Mouse (Mus musculus): ENCODE data around the gene Macrod2. TPM values are rescaled to one million over a fixed set of nuclear protein-coding genes. Genes with fewer than 3 reads are reported as not detected.
A peak's percentile ranks its signal among the peaks of the same experiment; 100 is the strongest.

Gene Macrod2
- polyA plus RNA-seq, 1 experiment from 2014 or later: 28.7 TPM

GRCm38 (mm10) chr2:141870930-141871329, 1475.8 kb downstream of the Macrod2 start:
- 0 out of 2 replicates have a peak, but pooled peaks cover 7% of the 10 kb centered on the region for H3K4me1 ChIP-seq (ENCODE audit: insufficient read depth, low read length)
- peak; percentile 54; the same call in 1 of the 2 replicates for ATAC-seq (ENCODE audit: low FRiP score, low TSS enrichment)
- H3K4me3 ChIP-seq (ENCODE audit: low read length): no peak overlapping the region
- no peaks in the 10 kb centered on the region for H3K36me3 ChIP-seq (ENCODE audit: insufficient read depth, low read length)
- H3K9ac ChIP-seq (replicated peaks; ENCODE audit: low read length): no peak overlapping the region
- H3K9me3 ChIP-seq (ENCODE audit: low read length): no peaks in the 10 kb centered on the region
- no peak overlapping the region for H3K4me2 ChIP-seq (replicated peaks; ENCODE audit: low read depth, low read length)
- WGBS: 59% methylated on average over 4 of the region's 4 CpGs
- no peaks in the 10 kb centered on the region for H3K27me3 ChIP-seq (ENCODE audit: insufficient read depth, low read length)
- H3K27ac ChIP-seq (ENCODE audit: low read length): no peak overlapping the region

GRCm38 (mm10) chr2:141876155-141876851, 1481.2 kb downstream of the Macrod2 start:
- Histone ChIP-seq H3K4me3 (ENCODE audit: low read length) (no peak overlapping the region), H3K9me3 (ENCODE audit: low read length) (no peaks in the 10 kb centered on the region), H3K27me3 (ENCODE audit: insufficient read depth, low read length) (no peaks in the 10 kb centered on the region), H3K9ac (replicated peaks; ENCODE audit: low read length) (no peak overlapping the region), H3K4me2 (replicated peaks; ENCODE audit: low read depth, low read length) (no peak overlapping the region), H3K36me3 (ENCODE audit: insufficient read depth, low read length) (no peaks in the 10 kb centered on the region), H3K4me1 (ENCODE audit: insufficient read depth, low read length) (0 out of 2 replicates have a peak, but pooled peaks cover 9% of the 10 kb centered on the region), H3K27ac (ENCODE audit: low read length) (no peak overlapping the region)
- ATAC-seq (ENCODE audit: low FRiP score, low TSS enrichment): no peak
- 42% methylated on average over 10 of the region's 10 CpGs for WGBS

GRCm38 (mm10) chr2:141876958-141877357, 1481.8 kb downstream of the Macrod2 start:
- WGBS: 85% methylated on average over 2 of the region's 2 CpGs
- Histone ChIP-seq H3K27ac (ENCODE audit: low read length) (no peak overlapping the region), H3K4me3 (ENCODE audit: low read length) (no peak overlapping the region), H3K9ac (replicated peaks; ENCODE audit: low read length) (no peak overlapping the region), H3K4me1 (ENCODE audit: insufficient read depth, low read length) (0 out of 2 replicates have a peak, but pooled peaks cover 6% of the 10 kb centered on the region), H3K36me3 (ENCODE audit: insufficient read depth, low read length) (no peaks in the 10 kb centered on the region), H3K27me3 (ENCODE audit: insufficient read depth, low read length) (no peaks in the 10 kb centered on the region), H3K4me2 (replicated peaks; ENCODE audit: low read depth, low read length) (no peak overlapping the region), H3K9me3 (ENCODE audit: low read length) (no peaks in the 10 kb centered on the region)
- no peak for ATAC-seq (ENCODE audit: low FRiP score, low TSS enrichment)

- H3K4me3 ChIP-seq (ENCODE audit: low read length): no peak overlapping the region
- no peak overlapping the region for H3K27ac ChIP-seq (ENCODE audit: low read length)
- H3K27me3 ChIP-seq (ENCODE audit: insufficient read depth, low read length): no peaks in the 10 kb centered on the region
- peak; percentile 57; the same call in 1 of the 2 replicates for ATAC-seq (ENCODE audit: low FRiP score, low TSS enrichment)
- H3K36me3 ChIP-seq (ENCODE audit: insufficient read depth, low read length): no peaks in the 10 kb centered on the region
- no peak overlapping the region for H3K9ac ChIP-seq (replicated peaks; ENCODE audit: low read length)
- 43% methylated on average over 1 of the region's 1 CpGs for WGBS
- no peaks in the 10 kb centered on the region for H3K9me3 ChIP-seq (ENCODE audit: low read length)
- H3K4me2 ChIP-seq (replicated peaks; ENCODE audit: low read depth, low read length): no peak overlapping the region
- 0 out of 2 replicates have a peak, but pooled peaks cover 6% of the 10 kb centered on the region for H3K4me1 ChIP-seq (ENCODE audit: insufficient read depth, low read length)
Measured at GRCm38 (mm10) chr2:141878473-141878872, 1483.4 kb downstream of the Macrod2 start.

GRCm38 (mm10) chr2:141879711-141880110, 1484.6 kb downstream of the Macrod2 start:
- 42% methylated on average over 9 of the region's 9 CpGs for WGBS
- Histone ChIP-seq H3K9me3 (ENCODE audit: low read length) (no peaks in the 10 kb centered on the region), H3K36me3 (ENCODE audit: insufficient read depth, low read length) (no peaks in the 10 kb centered on the region), H3K9ac (replicated peaks; ENCODE audit: low read length) (no peak overlapping the region), H3K27ac (ENCODE audit: low read length) (no peak overlapping the region), H3K4me1 (ENCODE audit: insufficient read depth, low read length) (0 out of 2 replicates have a peak, but pooled peaks cover 6% of the 10 kb centered on the region), H3K4me2 (replicated peaks; ENCODE audit: low read depth, low read length) (no peak overlapping the region), H3K27me3 (ENCODE audit: insufficient read depth, low read length) (no peaks in the 10 kb centered on the region), H3K4me3 (ENCODE audit: low read length) (no peak overlapping the region)
- no peak for ATAC-seq (ENCODE audit: low FRiP score, low TSS enrichment)

- H3K9ac ChIP-seq (replicated peaks; ENCODE audit: low read length): no peak overlapping the region
- WGBS: 33% methylated on average over 11 of the region's 11 CpGs
- ATAC-seq (ENCODE audit: low FRiP score, low TSS enrichment): peak; percentile 91
- H3K4me1 ChIP-seq (ENCODE audit: insufficient read depth, low read length): 0 out of 2 replicates have a peak, but pooled peaks cover 6% of the 10 kb centered on the region
- H3K27me3 ChIP-seq (ENCODE audit: insufficient read depth, low read length): no peaks in the 10 kb centered on the region
- H3K27ac ChIP-seq (ENCODE audit: low read length): no peak overlapping the region
- no peaks in the 10 kb centered on the region for H3K9me3 ChIP-seq (ENCODE audit: low read length)
- H3K36me3 ChIP-seq (ENCODE audit: insufficient read depth, low read length): no peaks in the 10 kb centered on the region
- H3K4me3 ChIP-seq (ENCODE audit: low read length): no peak overlapping the region
- H3K4me2 ChIP-seq (replicated peaks; ENCODE audit: low read depth, low read length): no peak overlapping the region
Measured at GRCm38 (mm10) chr2:141886694-141887474, 1491.8 kb downstream of the Macrod2 start.

GRCm38 (mm10) chr2:141889497-141889896, 1494.4 kb downstream of the Macrod2 start:
- no peaks in the 10 kb centered on the region for H3K9me3 ChIP-seq (ENCODE audit: low read length)
- no peak overlapping the region for H3K27ac ChIP-seq (ENCODE audit: low read length)
- H3K27me3 ChIP-seq (ENCODE audit: insufficient read depth, low read length): no peaks in the 10 kb centered on the region
- H3K4me3 ChIP-seq (ENCODE audit: low read length): no peak overlapping the region
- H3K4me2 ChIP-seq (replicated peaks; ENCODE audit: low read depth, low read length): no peak overlapping the region
- no peak overlapping the region for H3K9ac ChIP-seq (replicated peaks; ENCODE audit: low read length)
- WGBS: 69% methylated on average over 2 of the region's 2 CpGs
- ATAC-seq (ENCODE audit: low FRiP score, low TSS enrichment): no peak
- H3K36me3 ChIP-seq (ENCODE audit: insufficient read depth, low read length): no peaks in the 10 kb centered on the region
- 0 out of 2 replicates have a peak, but pooled peaks cover 6% of the 10 kb centered on the region for H3K4me1 ChIP-seq (ENCODE audit: insufficient read depth, low read length)

GRCm38 (mm10) chr2:141897951-141898350, 1502.8 kb downstream of the Macrod2 start:
- peak; percentile 54; the same call in 1 of the 2 replicates for ATAC-seq (ENCODE audit: low FRiP score, low TSS enrichment)
- H3K4me3 ChIP-seq (ENCODE audit: low read length): no peak overlapping the region
- H3K27me3 ChIP-seq (ENCODE audit: insufficient read depth, low read length): no peaks in the 10 kb centered on the region
- H3K36me3 ChIP-seq (ENCODE audit: insufficient read depth, low read length): no peaks in the 10 kb centered on the region
- no peak overlapping the region for H3K4me2 ChIP-seq (replicated peaks; ENCODE audit: low read depth, low read length)
- no peak overlapping the region for H3K27ac ChIP-seq (ENCODE audit: low read length)
- H3K4me1 ChIP-seq (ENCODE audit: insufficient read depth, low read length): 0 out of 2 replicates have a peak, but pooled peaks cover 3% of the 10 kb centered on the region
- no peaks in the 10 kb centered on the region for H3K9me3 ChIP-seq (ENCODE audit: low read length)
- no peak overlapping the region for H3K9ac ChIP-seq (replicated peaks; ENCODE audit: low read length)

- 56% methylated on average over 6 of the region's 6 CpGs for WGBS
Measured at GRCm38 (mm10) chr2:141911831-141912447, 1516.8 kb downstream of the Macrod2 start.

More at GRCm38 (mm10) chr2:141911831-141912447, 1516.8 kb downstream of the Macrod2 start:
- Histone ChIP-seq H3K4me3 (ENCODE audit: low read length) (no peak overlapping the region), H3K27ac (ENCODE audit: low read length) (no peak overlapping the region), H3K36me3 (ENCODE audit: insufficient read depth, low read length) (no peaks in the 10 kb centered on the region), H3K4me2 (replicated peaks; ENCODE audit: low read depth, low read length) (no peak overlapping the region), H3K4me1 (ENCODE audit: insufficient read depth, low read length) (no peaks in the 10 kb centered on the region), H3K9ac (replicated peaks; ENCODE audit: low read length) (no peak overlapping the region), H3K9me3 (ENCODE audit: low read length) (no peaks in the 10 kb centered on the region), H3K27me3 (ENCODE audit: insufficient read depth, low read length) (no peaks in the 10 kb centered on the region)
- no peak for ATAC-seq (ENCODE audit: low FRiP score, low TSS enrichment)

Data from kidney, embryonic 16.5 days (tissue).